Mouse (Mus musculus): Measurements from ENCODE around the gene Prelid3b. TPM values are rescaled to one million over a fixed set of nuclear protein-coding genes. Genes with fewer than 3 reads are reported as not detected.

Prelid3b gene
- polyA plus RNA-seq, 1 experiment: 90.0 TPM

- peaks cover 25% of the 10 kb centered on the region for H3K79me2 ChIP-seq (ENCODE audit: control insufficient read depth, insufficient read depth)
- peak within 1 kb of the TSS; percentile 69 for H3K4me3 ChIP-seq (ENCODE audit: insufficient read depth, poor library complexity, severe bottlenecking)
- H3K79me3 ChIP-seq (ENCODE audit: low read depth): peaks cover 5% of the 10 kb centered on the region
- H3K27me3 ChIP-seq (ENCODE audit: control insufficient read depth, insufficient read depth, insufficient read length): no peaks in the 10 kb centered on the region
- peaks cover 7% of the 10 kb centered on the region for H3K36me3 ChIP-seq (ENCODE audit: control insufficient read depth, insufficient read depth)
- TF ChIP-seq FOSL1 (IDR thresholded peaks at IDR 0.05; ENCODE audit: insufficient read depth, low read length, poor library complexity, severe bottlenecking) (no peak), MAX (IDR thresholded peaks at IDR 0.05) (peak; percentile 10), MYOG (IDR thresholded peaks at IDR 0.05; ENCODE audit: control insufficient read depth, extremely low read depth, insufficient read length) (no peak)
- peak within 1 kb of the TSS; percentile 59 for H3ac ChIP-seq (ENCODE audit: control insufficient read depth, insufficient read length, low read depth)
Observed at GRCm38 (mm10) chr2:174438737-174439449, 34.0 kb downstream of the Prelid3b start, which contains the start of gene Ctsz. Gene Ctsz, minus strand, starts transcription at chr2:174439039.

GRCm38 (mm10) chr2:174438181-174438580, 34.7 kb downstream of the Prelid3b start:
- Histone ChIP-seq H3K36me3 (ENCODE audit: control insufficient read depth, insufficient read depth) (peaks cover 7% of the 10 kb centered on the region), H3ac (ENCODE audit: control insufficient read depth, insufficient read length, low read depth) (peak overlapping the region; percentile 59), H3K4me3 (ENCODE audit: insufficient read depth, poor library complexity, severe bottlenecking) (peak overlapping the region; percentile 69), H3K79me2 (ENCODE audit: control insufficient read depth, insufficient read depth) (peaks cover 25% of the 10 kb centered on the region), H3K27me3 (ENCODE audit: control insufficient read depth, insufficient read depth, insufficient read length) (no peaks in the 10 kb centered on the region), H3K79me3 (ENCODE audit: low read depth) (peaks cover 5% of the 10 kb centered on the region)
- TF ChIP-seq MYOG (IDR thresholded peaks at IDR 0.05; ENCODE audit: control insufficient read depth, extremely low read depth, insufficient read length): no peak
- TF ChIP-seq MAX (IDR thresholded peaks at IDR 0.05): no peak
- no peak for TF ChIP-seq MYOD1 (IDR thresholded peaks at IDR 0.05; ENCODE audit: control insufficient read depth, insufficient read length, low read depth)

- peak overlapping the region; percentile 69 for H3K4me3 ChIP-seq (ENCODE audit: insufficient read depth, poor library complexity, severe bottlenecking)
Observed at GRCm38 (mm10) chr2:174437697-174437982, 35.2 kb downstream of the Prelid3b start.

GRCm38 (mm10) chr2:174436916-174437696, 35.8 kb downstream of the Prelid3b start:
- peaks cover 7% of the 10 kb centered on the region for H3K36me3 ChIP-seq (ENCODE audit: control insufficient read depth, insufficient read depth)
- no peak for TF ChIP-seq USF1 (IDR thresholded peaks at IDR 0.05; ENCODE audit: low read depth)
- TF ChIP-seq MAX (IDR thresholded peaks at IDR 0.05): no peak
- TF ChIP-seq MYOD1 (IDR thresholded peaks at IDR 0.05; ENCODE audit: control insufficient read depth, insufficient read length, low read depth): no peak
- no peak for TF ChIP-seq CEBPB (IDR thresholded peaks at IDR 0.05; ENCODE audit: low read depth)
- TF ChIP-seq MYOG (IDR thresholded peaks at IDR 0.05; ENCODE audit: control insufficient read depth, extremely low read depth, insufficient read length): no peak
- TF ChIP-seq CTCF (IDR thresholded peaks at IDR 0.05; ENCODE audit: control insufficient read depth, insufficient read depth, insufficient read length): no peak
- no peak for TF ChIP-seq FOSL1 (IDR thresholded peaks at IDR 0.05; ENCODE audit: insufficient read depth, low read length, poor library complexity, severe bottlenecking)
- H3K79me3 ChIP-seq (ENCODE audit: low read depth): peaks cover 5% of the 10 kb centered on the region
- H3K79me2 ChIP-seq (ENCODE audit: control insufficient read depth, insufficient read depth): peaks cover 25% of the 10 kb centered on the region
- no peak overlapping the region for H3ac ChIP-seq (ENCODE audit: control insufficient read depth, insufficient read length, low read depth)
- H3K27me3 ChIP-seq (ENCODE audit: control insufficient read depth, insufficient read depth, insufficient read length): no peaks in the 10 kb centered on the region
- no peak overlapping the region for H3K4me3 ChIP-seq (ENCODE audit: insufficient read depth, poor library complexity, severe bottlenecking)

More at GRCm38 (mm10) chr2:174437697-174437982, 35.2 kb downstream of the Prelid3b start:
- H3ac ChIP-seq (ENCODE audit: control insufficient read depth, insufficient read length, low read depth): no peak overlapping the region
- H3K79me3 ChIP-seq (ENCODE audit: low read depth): peaks cover 5% of the 10 kb centered on the region
- no peaks in the 10 kb centered on the region for H3K27me3 ChIP-seq (ENCODE audit: control insufficient read depth, insufficient read depth, insufficient read length)
- no peak for TF ChIP-seq FOSL1 (IDR thresholded peaks at IDR 0.05; ENCODE audit: insufficient read depth, low read length, poor library complexity, severe bottlenecking)
- TF ChIP-seq CTCF (IDR thresholded peaks at IDR 0.05; ENCODE audit: control insufficient read depth, insufficient read depth, insufficient read length): no peak
- no peak for TF ChIP-seq MAX (IDR thresholded peaks at IDR 0.05)
- no peak for TF ChIP-seq MYOD1 (IDR thresholded peaks at IDR 0.05; ENCODE audit: control insufficient read depth, insufficient read length, low read depth)
- no peak for TF ChIP-seq USF1 (IDR thresholded peaks at IDR 0.05; ENCODE audit: low read depth)
- TF ChIP-seq MYOG (IDR thresholded peaks at IDR 0.05; ENCODE audit: control insufficient read depth, extremely low read depth, insufficient read length): no peak
- TF ChIP-seq CEBPB (IDR thresholded peaks at IDR 0.05; ENCODE audit: low read depth): no peak
- peaks cover 25% of the 10 kb centered on the region for H3K79me2 ChIP-seq (ENCODE audit: control insufficient read depth, insufficient read depth)
- peaks cover 7% of the 10 kb centered on the region for H3K36me3 ChIP-seq (ENCODE audit: control insufficient read depth, insufficient read depth)

GRCm38 (mm10) chr2:174436076-174436701, 36.7 kb downstream of the Prelid3b start:
- peaks cover 15% of the 10 kb centered on the region for H3K36me3 ChIP-seq (ENCODE audit: control insufficient read depth, insufficient read depth)
- H3K79me3 ChIP-seq (ENCODE audit: low read depth): peaks cover 5% of the 10 kb centered on the region
- no peak overlapping the region for H3ac ChIP-seq (ENCODE audit: control insufficient read depth, insufficient read length, low read depth)
- H3K4me3 ChIP-seq (ENCODE audit: insufficient read depth, poor library complexity, severe bottlenecking): no peak overlapping the region
- H3K27me3 ChIP-seq (ENCODE audit: control insufficient read depth, insufficient read depth, insufficient read length): no peaks in the 10 kb centered on the region
- H3K79me2 ChIP-seq (ENCODE audit: control insufficient read depth, insufficient read depth): peaks cover 25% of the 10 kb centered on the region
- TF ChIP-seq CEBPB (IDR thresholded peaks at IDR 0.05; ENCODE audit: low read depth) (no peak), MYOD1 (IDR thresholded peaks at IDR 0.05; ENCODE audit: control insufficient read depth, insufficient read length, low read depth) (no peak), MAX (IDR thresholded peaks at IDR 0.05) (no peak), MYOG (IDR thresholded peaks at IDR 0.05; ENCODE audit: control insufficient read depth, extremely low read depth, insufficient read length) (no peak), USF1 (IDR thresholded peaks at IDR 0.05; ENCODE audit: low read depth) (no peak), FOSL1 (IDR thresholded peaks at IDR 0.05; ENCODE audit: insufficient read depth, low read length, poor library complexity, severe bottlenecking) (no peak)
